7 mouse cellular contexts compared by ENCODE assay signal in genomic region chr11:78560447-78560846, GRCm38 (mm10). TPM values are rescaled to one million over a fixed set of nuclear protein-coding genes. Genes with fewer than 3 reads are reported as not detected.
DNase-seq lines count a peak whose midpoint lies in the region; ATAC-seq and TF ChIP-seq lines count a peak whose summit lies in the region.

No protein-coding gene starts in this region.

- H3K4me3 ChIP-seq in forebrain, embryonic 14.5 days (ENCODE audit: low read depth, low read length) = no peak overlapping the region
- H3K4me3 ChIP-seq in hindbrain, embryonic 12.5 days = no peak overlapping the region
- H3K4me3 ChIP-seq in lung, postnatal 0 days (ENCODE audit: low read depth, low read length) = no peak overlapping the region

- TF ChIP-seq CTCF in lung, postnatal 0 days (IDR thresholded peaks at IDR 0.05) = peak; percentile 93

- H3K27ac ChIP-seq in forebrain, embryonic 14.5 days (ENCODE audit: low read depth, low read length) = no peak overlapping the region
- no peak overlapping the region for H3K27ac ChIP-seq in hindbrain, embryonic 12.5 days
- H3K27ac ChIP-seq in lung, postnatal 0 days (ENCODE audit: low read length) = no peak overlapping the region

- H3K9me3 ChIP-seq in forebrain, embryonic 14.5 days (replicated peaks; ENCODE audit: control insufficient read depth, low read length) = no peaks in the 10 kb centered on the region
- H3K9me3 ChIP-seq in hindbrain, embryonic 12.5 days (replicated peaks) = no peaks in the 10 kb centered on the region
- H3K9me3 ChIP-seq in lung, postnatal 0 days (ENCODE audit: low read length) = no peaks in the 10 kb centered on the region

- no peaks in the 10 kb centered on the region for H3K27me3 ChIP-seq in forebrain, embryonic 14.5 days (replicated peaks; ENCODE audit: control insufficient read depth, insufficient read depth, low read length)
- no peaks in the 10 kb centered on the region for H3K27me3 ChIP-seq in hindbrain, embryonic 12.5 days
- no peaks in the 10 kb centered on the region for H3K27me3 ChIP-seq in lung, postnatal 0 days (replicated peaks; ENCODE audit: insufficient read depth, low read length)

- no peak overlapping the region for H3K4me2 ChIP-seq in forebrain, embryonic 14.5 days (ENCODE audit: low read length)
- H3K4me2 ChIP-seq in hindbrain, embryonic 12.5 days (replicated peaks) = no peak overlapping the region
- H3K4me2 ChIP-seq in lung, postnatal 0 days (replicated peaks; ENCODE audit: low read depth, low read length) = no peak overlapping the region

- 14% methylated on average over 4 of the region's 4 CpGs for WGBS in forebrain, embryonic 14.5 days
- 16% methylated on average over 4 of the region's 4 CpGs for WGBS in hindbrain, embryonic 12.5 days
- 9% methylated on average over 4 of the region's 4 CpGs for WGBS in lung, postnatal 0 days

- DNase-seq in MN1 (ENCODE audit: low spot score) = peak; percentile 76
- DNase-seq in brain, embryonic 18.5 days (ENCODE audit: low read depth, low spot score) = peak; percentile 64
- DNase-seq in forebrain, embryonic 14.5 days (ENCODE audit: low spot score) = peak; percentile 92
- DNase-seq in layer of hippocampus, adult 9-11 months = peak; percentile 79
- DNase-seq in lung, postnatal 0 days (ENCODE audit: low spot score) = peak; percentile 86
- peak; percentile 84 for DNase-seq in right cerebral cortex, adult 18-20 months

- TF ChIP-seq EP300 in lung, postnatal 0 days (IDR thresholded peaks at IDR 0.05) = no peak

- ATAC-seq in forebrain, embryonic 14.5 days = peak; percentile 76
- 0 out of 2 replicates have a peak, but pooled peaks have one; percentile 61 for ATAC-seq in hindbrain, embryonic 12.5 days (ENCODE audit: low FRiP score)
- peak; percentile 74 for ATAC-seq in lung, postnatal 0 days

- no peaks in the 10 kb centered on the region for H3K36me3 ChIP-seq in forebrain, embryonic 14.5 days (ENCODE audit: control insufficient read depth, insufficient read depth, low read length)
- 0 out of 2 replicates have a peak, but pooled peaks cover 6% of the 10 kb centered on the region for H3K36me3 ChIP-seq in hindbrain, embryonic 12.5 days
- no peaks in the 10 kb centered on the region for H3K36me3 ChIP-seq in lung, postnatal 0 days (ENCODE audit: insufficient read depth, low read length)

- H3K9ac ChIP-seq in forebrain, embryonic 14.5 days (ENCODE audit: low read length) = no peak overlapping the region
- no peak overlapping the region for H3K9ac ChIP-seq in hindbrain, embryonic 12.5 days
- H3K9ac ChIP-seq in lung, postnatal 0 days (replicated peaks; ENCODE audit: low read depth) = no peak overlapping the region

- H3K4me1 ChIP-seq in forebrain, embryonic 14.5 days (ENCODE audit: control insufficient read depth, insufficient read depth, low read length) = no peaks in the 10 kb centered on the region
- no peaks in the 10 kb centered on the region; the same call in 1 of the 2 replicates for H3K4me1 ChIP-seq in hindbrain, embryonic 12.5 days
- no peaks in the 10 kb centered on the region for H3K4me1 ChIP-seq in lung, postnatal 0 days (ENCODE audit: insufficient read depth, low read depth, low read length)

RNA-seq across cellular contexts. Expression of gene Tmem97, which starts 9.9 kb away (rescaled TPM):
- 40.0 and 48.5 TPM in 2 replicates for polyA plus RNA-seq in forebrain, embryonic 14.5 days (2014; fragmentation: Nextera tagmentation; extraction: Ambion mirVana)
- polyA plus RNA-seq in hindbrain, embryonic 12.5 days (2016; fragmentation: Nextera tagmentation; extraction: Ambion mirVana) = 44.2 and 47.3 TPM in 2 replicates
- polyA plus RNA-seq in lung, postnatal 0 days (2015; fragmentation: Nextera tagmentation; extraction: Ambion mirVana) = 36.0 and 46.0 TPM in 2 replicates

RNA-seq across cellular contexts. Expression of gene Ift20, which starts 24.3 kb away (rescaled TPM):
- polyA plus RNA-seq in forebrain, embryonic 14.5 days (2014; fragmentation: Nextera tagmentation; extraction: Ambion mirVana) = 118 and 126 TPM in 2 replicates
- polyA plus RNA-seq in hindbrain, embryonic 12.5 days (2016; fragmentation: Nextera tagmentation; extraction: Ambion mirVana) = 108 and 127 TPM in 2 replicates
- 216 and 222 TPM in 2 replicates for polyA plus RNA-seq in lung, postnatal 0 days (2015; fragmentation: Nextera tagmentation; extraction: Ambion mirVana)

RNA-seq across cellular contexts. Expression of gene Tnfaip1, which starts 24.3 kb away (rescaled TPM):
- polyA plus RNA-seq in forebrain, embryonic 14.5 days (2014; fragmentation: Nextera tagmentation; extraction: Ambion mirVana) = 66.1 and 71.3 TPM in 2 replicates
- polyA plus RNA-seq in hindbrain, embryonic 12.5 days (2016; fragmentation: Nextera tagmentation; extraction: Ambion mirVana) = 59.8 and 61.4 TPM in 2 replicates
- polyA plus RNA-seq in lung, postnatal 0 days (2015; fragmentation: Nextera tagmentation; extraction: Ambion mirVana) = 93.3 and 96.6 TPM in 2 replicates

RNA-seq across cellular contexts. Expression of gene Poldip2, which starts 48.5 kb away (rescaled TPM):
- 185 TPM in 2 replicates for polyA plus RNA-seq in forebrain, embryonic 14.5 days (2014; fragmentation: Nextera tagmentation; extraction: Ambion mirVana)
- 166 and 176 TPM in 2 replicates for polyA plus RNA-seq in hindbrain, embryonic 12.5 days (2016; fragmentation: Nextera tagmentation; extraction: Ambion mirVana)
- polyA plus RNA-seq in lung, postnatal 0 days (2015; fragmentation: Nextera tagmentation; extraction: Ambion mirVana) = 105 and 111 TPM in 2 replicates

RNA-seq across cellular contexts. Expression of gene Tmem199, which starts 48.5 kb away (rescaled TPM):
- 93.1 and 93.2 TPM in 2 replicates for polyA plus RNA-seq in forebrain, embryonic 14.5 days (2014; fragmentation: Nextera tagmentation; extraction: Ambion mirVana)
- polyA plus RNA-seq in hindbrain, embryonic 12.5 days (2016; fragmentation: Nextera tagmentation; extraction: Ambion mirVana) = 75.2 and 81.1 TPM in 2 replicates
- 32.3 and 32.4 TPM in 2 replicates for polyA plus RNA-seq in lung, postnatal 0 days (2015; fragmentation: Nextera tagmentation; extraction: Ambion mirVana)
